Mouse (Mus musculus): ENCODE measurements around the gene Ccdc24. TPM values are rescaled to one million over a fixed set of nuclear protein-coding genes. Genes with fewer than 3 reads are reported as not detected.
A peak's percentile ranks its signal among the peaks of the same experiment; 100 is the strongest.

The Ccdc24 gene
- polyA plus RNA-seq, 1 experiment, result 1.4 TPM

- Histone ChIP-seq H3K79me3 (ENCODE audit: low read depth) (no peaks in the 10 kb centered on the region), H3ac (ENCODE audit: control insufficient read depth, insufficient read length, low read depth) (no peak overlapping the region), H3K79me2 (ENCODE audit: control insufficient read depth, insufficient read depth) (no peaks in the 10 kb centered on the region), H3K36me3 (ENCODE audit: control insufficient read depth, insufficient read depth) (peaks cover 87% of the 10 kb centered on the region), H3K4me3 (ENCODE audit: insufficient read depth, poor library complexity, severe bottlenecking) (no peak overlapping the region), H3K27me3 (ENCODE audit: control insufficient read depth, insufficient read depth, insufficient read length) (no peaks in the 10 kb centered on the region)
- TF ChIP-seq MAX (IDR thresholded peaks at IDR 0.05) (no peak), USF1 (IDR thresholded peaks at IDR 0.05; ENCODE audit: low read depth) (no peak), CTCF (IDR thresholded peaks at IDR 0.05; ENCODE audit: control insufficient read depth, insufficient read depth, insufficient read length) (no peak), MYOD1 (IDR thresholded peaks at IDR 0.05; ENCODE audit: control insufficient read depth, insufficient read length, low read depth) (no peak), CEBPB (IDR thresholded peaks at IDR 0.05; ENCODE audit: low read depth) (no peak), MYOG (IDR thresholded peaks at IDR 0.05; ENCODE audit: control insufficient read depth, extremely low read depth, insufficient read length) (no peak), FOSL1 (IDR thresholded peaks at IDR 0.05; ENCODE audit: insufficient read depth, low read length, poor library complexity, severe bottlenecking) (no peak)
Observed at GRCm38 (mm10) chr4:117898111-117898510, 25.8 kb upstream of the Ccdc24 start.

DNA sequence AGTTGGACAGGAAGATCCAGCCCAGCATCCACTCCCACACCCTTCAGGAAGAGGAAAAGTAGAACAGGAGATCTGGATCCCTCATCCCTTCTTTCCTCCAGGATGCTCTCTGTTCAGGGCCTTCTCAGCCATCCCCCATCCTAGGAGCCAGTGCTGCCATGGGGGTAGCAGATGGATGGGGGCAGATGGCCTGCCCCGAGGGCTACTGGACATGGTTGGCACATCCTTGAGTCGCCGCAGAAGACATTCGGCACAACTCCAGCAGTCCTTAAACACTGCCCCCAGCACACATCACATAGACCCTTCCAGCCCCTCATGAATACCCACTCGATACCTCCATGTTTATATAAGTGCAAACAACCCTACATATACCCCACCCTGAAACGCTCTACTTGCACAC, 23.7 kb upstream of the Ccdc24 start:
- no peaks in the 10 kb centered on the region for H3K27me3 ChIP-seq (ENCODE audit: control insufficient read depth, insufficient read depth, insufficient read length)
- TF ChIP-seq MAX (IDR thresholded peaks at IDR 0.05) (no peak), FOSL1 (IDR thresholded peaks at IDR 0.05; ENCODE audit: insufficient read depth, low read length, poor library complexity, severe bottlenecking) (no peak), MYOG (IDR thresholded peaks at IDR 0.05; ENCODE audit: control insufficient read depth, extremely low read depth, insufficient read length) (no peak), USF1 (IDR thresholded peaks at IDR 0.05; ENCODE audit: low read depth) (no peak), CTCF (IDR thresholded peaks at IDR 0.05; ENCODE audit: control insufficient read depth, insufficient read depth, insufficient read length) (no peak)
- H3K36me3 ChIP-seq (ENCODE audit: control insufficient read depth, insufficient read depth), result peaks cover 66% of the 10 kb centered on the region
- no peak overlapping the region for H3ac ChIP-seq (ENCODE audit: control insufficient read depth, insufficient read length, low read depth)
- H3K79me3 ChIP-seq (ENCODE audit: low read depth), result peaks cover under 1% of the 10 kb centered on the region
- H3K4me3 ChIP-seq (ENCODE audit: insufficient read depth, poor library complexity, severe bottlenecking), result no peak overlapping the region
- peaks cover 8% of the 10 kb centered on the region for H3K79me2 ChIP-seq (ENCODE audit: control insufficient read depth, insufficient read depth)

DNA sequence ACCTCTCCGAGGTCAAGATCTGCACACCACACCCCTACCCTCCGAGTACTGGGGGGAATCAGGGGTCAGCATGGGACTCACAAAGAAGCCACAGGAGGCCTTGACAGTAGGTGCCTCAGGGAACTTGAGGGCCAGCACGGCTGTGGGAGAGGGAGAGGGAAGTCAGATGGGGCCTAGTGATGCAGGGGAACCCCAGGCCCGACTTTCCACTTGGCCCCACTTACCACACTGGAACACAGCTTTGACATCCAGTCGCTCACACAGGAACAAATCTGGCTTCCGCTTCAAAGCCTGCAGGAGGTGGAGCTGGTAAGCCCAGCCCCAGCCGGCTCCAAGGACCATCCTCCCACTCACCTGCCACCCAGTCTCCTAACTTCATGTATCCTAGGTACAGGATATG, 23.0 kb upstream of the Ccdc24 start:
- H3K36me3 ChIP-seq (ENCODE audit: control insufficient read depth, insufficient read depth), result peaks cover 59% of the 10 kb centered on the region
- TF ChIP-seq FOSL1 (IDR thresholded peaks at IDR 0.05; ENCODE audit: insufficient read depth, low read length, poor library complexity, severe bottlenecking) (no peak), CTCF (IDR thresholded peaks at IDR 0.05; ENCODE audit: control insufficient read depth, insufficient read depth, insufficient read length) (no peak), MYOD1 (IDR thresholded peaks at IDR 0.05; ENCODE audit: control insufficient read depth, insufficient read length, low read depth) (no peak), MYOG (IDR thresholded peaks at IDR 0.05; ENCODE audit: control insufficient read depth, extremely low read depth, insufficient read length) (no peak), USF1 (IDR thresholded peaks at IDR 0.05; ENCODE audit: low read depth) (no peak), MAX (IDR thresholded peaks at IDR 0.05) (no peak), CEBPB (IDR thresholded peaks at IDR 0.05; ENCODE audit: low read depth) (no peak)
- H3K27me3 ChIP-seq (ENCODE audit: control insufficient read depth, insufficient read depth, insufficient read length), result no peaks in the 10 kb centered on the region
- peaks cover 15% of the 10 kb centered on the region for H3K79me2 ChIP-seq (ENCODE audit: control insufficient read depth, insufficient read depth)
- H3K79me3 ChIP-seq (ENCODE audit: low read depth), result peaks cover 4% of the 10 kb centered on the region
- H3K4me3 ChIP-seq (ENCODE audit: insufficient read depth, poor library complexity, severe bottlenecking), result no peak overlapping the region
- H3ac ChIP-seq (ENCODE audit: control insufficient read depth, insufficient read length, low read depth), result no peak overlapping the region

DNA sequence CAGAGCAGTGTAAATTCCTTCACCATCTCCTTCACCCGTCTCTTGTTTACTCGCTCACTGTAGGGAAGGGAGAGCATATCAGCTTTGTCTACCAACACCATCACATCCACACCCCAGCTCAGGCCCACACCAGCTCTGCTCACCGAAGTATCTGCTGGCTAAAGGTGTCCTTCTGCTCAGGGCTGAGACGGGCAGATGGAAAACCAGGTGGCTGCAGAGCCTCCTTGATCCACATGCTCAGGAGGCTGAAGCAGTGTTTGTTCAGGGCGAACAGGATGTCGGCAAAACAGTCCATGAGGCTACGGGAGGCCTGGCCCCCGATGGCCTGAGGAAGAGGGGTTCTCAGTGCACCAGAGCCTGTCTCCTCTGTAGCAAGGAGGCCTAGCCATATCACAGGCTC, 22.2 kb upstream of the Ccdc24 start:
- H3K4me3 ChIP-seq (ENCODE audit: insufficient read depth, poor library complexity, severe bottlenecking), result no peak overlapping the region
- no peaks in the 10 kb centered on the region for H3K27me3 ChIP-seq (ENCODE audit: control insufficient read depth, insufficient read depth, insufficient read length)
- H3K79me2 ChIP-seq (ENCODE audit: control insufficient read depth, insufficient read depth), result peaks cover 16% of the 10 kb centered on the region
- TF ChIP-seq FOSL1 (IDR thresholded peaks at IDR 0.05; ENCODE audit: insufficient read depth, low read length, poor library complexity, severe bottlenecking) (no peak), MYOD1 (IDR thresholded peaks at IDR 0.05; ENCODE audit: control insufficient read depth, insufficient read length, low read depth) (no peak), USF1 (IDR thresholded peaks at IDR 0.05; ENCODE audit: low read depth) (no peak), CEBPB (IDR thresholded peaks at IDR 0.05; ENCODE audit: low read depth) (no peak), MAX (IDR thresholded peaks at IDR 0.05) (no peak), MYOG (IDR thresholded peaks at IDR 0.05; ENCODE audit: control insufficient read depth, extremely low read depth, insufficient read length) (no peak), CTCF (IDR thresholded peaks at IDR 0.05; ENCODE audit: control insufficient read depth, insufficient read depth, insufficient read length) (no peak)
- no peak overlapping the region for H3ac ChIP-seq (ENCODE audit: control insufficient read depth, insufficient read length, low read depth)
- H3K36me3 ChIP-seq (ENCODE audit: control insufficient read depth, insufficient read depth), result peaks cover 52% of the 10 kb centered on the region
- peaks cover 4% of the 10 kb centered on the region for H3K79me3 ChIP-seq (ENCODE audit: low read depth)

- H3K79me3 ChIP-seq (ENCODE audit: low read depth), result peaks cover 4% of the 10 kb centered on the region
- H3K79me2 ChIP-seq (ENCODE audit: control insufficient read depth, insufficient read depth), result peaks cover 16% of the 10 kb centered on the region
- no peak overlapping the region for H3K4me3 ChIP-seq (ENCODE audit: insufficient read depth, poor library complexity, severe bottlenecking)
- H3ac ChIP-seq (ENCODE audit: control insufficient read depth, insufficient read length, low read depth), result no peak overlapping the region
- no peaks in the 10 kb centered on the region for H3K27me3 ChIP-seq (ENCODE audit: control insufficient read depth, insufficient read depth, insufficient read length)
- peaks cover 39% of the 10 kb centered on the region for H3K36me3 ChIP-seq (ENCODE audit: control insufficient read depth, insufficient read depth)
- TF ChIP-seq CTCF (IDR thresholded peaks at IDR 0.05; ENCODE audit: control insufficient read depth, insufficient read depth, insufficient read length) (no peak), MAX (IDR thresholded peaks at IDR 0.05) (no peak), FOSL1 (IDR thresholded peaks at IDR 0.05; ENCODE audit: insufficient read depth, low read length, poor library complexity, severe bottlenecking) (no peak), USF1 (IDR thresholded peaks at IDR 0.05; ENCODE audit: low read depth) (no peak), MYOG (IDR thresholded peaks at IDR 0.05; ENCODE audit: control insufficient read depth, extremely low read depth, insufficient read length) (no peak), CEBPB (IDR thresholded peaks at IDR 0.05; ENCODE audit: low read depth) (no peak), MYOD1 (IDR thresholded peaks at IDR 0.05; ENCODE audit: control insufficient read depth, insufficient read length, low read depth) (no peak)
Observed at GRCm38 (mm10) chr4:117893376-117893775, 21.0 kb upstream of the Ccdc24 start.

- peak within 1 kb of the TSS; percentile 98 for H3ac ChIP-seq (ENCODE audit: control insufficient read depth, insufficient read length, low read depth)
- H3K4me3 ChIP-seq (ENCODE audit: insufficient read depth, poor library complexity, severe bottlenecking), result peak within 1 kb of the TSS; percentile 89
- peaks cover 5% of the 10 kb centered on the region for H3K79me3 ChIP-seq (ENCODE audit: low read depth)
- TF ChIP-seq FOSL1 (IDR thresholded peaks at IDR 0.05; ENCODE audit: insufficient read depth, low read length, poor library complexity, severe bottlenecking) (no peak), CEBPB (IDR thresholded peaks at IDR 0.05; ENCODE audit: low read depth) (no peak), CTCF (IDR thresholded peaks at IDR 0.05; ENCODE audit: control insufficient read depth, insufficient read depth, insufficient read length) (no peak), MAX (IDR thresholded peaks at IDR 0.05) (peak; percentile 56), MYOD1 (IDR thresholded peaks at IDR 0.05; ENCODE audit: control insufficient read depth, insufficient read length, low read depth) (no peak)
- peaks cover 18% of the 10 kb centered on the region for H3K79me2 ChIP-seq (ENCODE audit: control insufficient read depth, insufficient read depth)
- no peaks in the 10 kb centered on the region for H3K27me3 ChIP-seq (ENCODE audit: control insufficient read depth, insufficient read depth, insufficient read length)
- H3K36me3 ChIP-seq (ENCODE audit: control insufficient read depth, insufficient read depth), result peaks cover 26% of the 10 kb centered on the region
Observed at GRCm38 (mm10) chr4:117891738-117892161, 19.4 kb upstream of the Ccdc24 start, which contains the start of gene Dph2. TSS of gene Dph2 (minus strand) at chr4:117892032.

All from C2C12 (cell line).